Mouse (Mus musculus) liver, embryonic 14.5 days (tissue): Measurements from ENCODE around the gene Pigz. TPM values are rescaled to one million over a fixed set of nuclear protein-coding genes. Genes with fewer than 3 reads are reported as not detected.

Experiments used
- ATAC-seq: fragments of 200-750 bp; cut with Nextera tagmentation; 2 replicates; pipeline ENCODE4 v1.8.0; 2017; ENCODE audit warnings: moderate number of reproducible peaks, mild to moderate bottlenecking, moderate library complexity; ENCODE audit not compliant: insufficient read depth
- DNase-seq, 3 experiments: peaks; one replicate each; pipeline ENCODE4 v3.0.0-alpha.2; 2012 to 2013; ENCODE audit warnings: low read depth in 3 of 3, low spot score in 3 of 3
- H3K27ac ChIP-seq: fragments of 300-500 bp; sonication (generic); 2 replicates; pipeline ENCODE4 v1.5.1; 2014; ENCODE audit warnings: moderate library complexity, mild to moderate bottlenecking, control low read depth, inconsistent platforms
- H3K27me3 ChIP-seq: fragments of 300-500 bp; sonication (generic); 2 replicates; pipeline ENCODE4 v1.6.1; 2014; ENCODE audit warnings: mild to moderate bottlenecking, low read length, moderate library complexity; ENCODE audit not compliant: control insufficient read depth, insufficient read depth
- H3K36me3 ChIP-seq: fragments of 300-500 bp; sonication (generic); replicated peaks from 2 replicates; pipeline ENCODE4 v1.6.1; 2014; ENCODE audit warnings: low read depth; ENCODE audit not compliant: control insufficient read depth, insufficient read depth
- H3K4me1 ChIP-seq, 2 experiments: fragments of 200-500 bp in 1 of 2; fragments of 300-500 bp in 1 of 2; sonication (generic) in 1 of 2; replicated peaks; 2 replicates each; pipeline ENCODE4 v1.6.1; 2012 to 2014; ENCODE audit warnings: antibody characterized with exemption in 1 of 2, inconsistent platforms in 1 of 2, low read length in 1 of 2; ENCODE audit not compliant: control insufficient read depth in 2 of 2, insufficient read depth in 2 of 2
- H3K4me2 ChIP-seq: fragments of 300-500 bp; sonication (generic); 2 replicates; pipeline ENCODE4 v1.6.1; 2014; ENCODE audit warnings: low read depth, mild to moderate bottlenecking, control low read depth, moderate library complexity
- H3K4me3 ChIP-seq, 2 experiments: fragments of 200-500 bp in 1 of 2; fragments of 300-500 bp in 1 of 2; sonication (generic) in 1 of 2; 2 replicates each; pipeline ENCODE4 v1.5.1; 2012 to 2014; ENCODE audit warnings: low read depth in 2 of 2, low read length in 2 of 2, mild to moderate bottlenecking in 2 of 2, control low read depth in 1 of 2, inconsistent platforms in 1 of 2, moderate library complexity in 1 of 2; ENCODE audit not compliant: insufficient read depth in 1 of 2
- H3K9ac ChIP-seq: fragments of 300-500 bp; sonication (generic); replicated peaks from 2 replicates; pipeline ENCODE4 v1.6.1; 2014; ENCODE audit warnings: mild to moderate bottlenecking, control low read depth, moderate library complexity
- H3K9me3 ChIP-seq: fragments of 300-500 bp; sonication (generic); 2 replicates; pipeline ENCODE4 v1.6.1; 2016; ENCODE audit warnings: low read length, mixed read lengths; ENCODE audit not compliant: control insufficient read depth
- CTCF ChIP-seq: IDR thresholded peaks from 2 replicates; pipeline ENCODE4 v1.5.1; 2016; ENCODE audit warnings: antibody characterized with exemption, low read depth, control low read depth
- EP300 ChIP-seq: IDR thresholded peaks from 2 replicates; pipeline ENCODE4 v1.6.1; 2016; ENCODE audit warnings: antibody characterized with exemption, low read depth
- WGBS: fragments of 180-500 bp; shearing (Covaris S2); extraction: QIAGEN DNeasy Blood & Tissue Kit; methylation state at CpG from one replicate; pipeline ENCODE4 v1.1.7; 2014; ENCODE audit not compliant: insufficient replicate concordance; 5-methylcytosine and 5-hydroxymethylcytosine counted together
- microRNA-seq: library from miRNA; unstranded; fragments of <30 nt; microRNA quantifications from one replicate; pipeline ENCODE4, GENCODE M21; 2016
- polyA plus RNA-seq, 2 experiments: library from polyadenylated mRNA; depleted of rRNA in 1 of 2; stranded (reverse) in 1 of 2; unstranded in 1 of 2; fragments of >200 nt; fragmentation: Nextera tagmentation in 1 of 2; extraction: Ambion mirVana in 1 of 2; gene quantifications; 2 replicates each; pipeline versions ENCODE4 v1.2.1 to v1.2.3; 2012 to 2014

The Pigz gene
- polyA plus RNA-seq, 2 experiments: 0.28 to 0.31 TPM

DNA sequence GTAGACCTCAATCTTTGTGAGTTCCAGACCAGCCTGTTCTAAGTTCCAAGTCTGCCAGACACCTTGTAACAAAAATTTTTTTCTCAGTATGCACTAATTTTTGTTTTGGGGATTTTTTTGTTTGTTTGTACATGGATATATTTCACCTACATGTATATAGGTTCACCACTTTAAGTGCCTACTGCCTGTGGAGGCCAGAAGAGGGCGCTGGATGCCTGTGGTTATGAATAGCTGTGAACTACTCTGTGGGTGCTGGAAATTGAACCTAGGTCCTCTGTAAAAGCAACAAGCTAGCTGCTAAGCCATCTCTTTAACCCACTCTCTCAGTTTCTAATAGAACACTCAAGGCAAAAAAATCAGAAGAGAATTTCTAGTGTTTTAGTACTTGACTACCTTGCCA is 58.4 kb downstream of the Pigz start:
- no peaks in the 10 kb centered on the region; a peak in 1 of 4 replicates for H3K4me1 ChIP-seq
- no peak overlapping the region for H3K4me3 ChIP-seq
- H3K9me3 ChIP-seq: no peaks in the 10 kb centered on the region
- no peak overlapping the region for H3K4me2 ChIP-seq
- no peaks in the 10 kb centered on the region for H3K27me3 ChIP-seq
- H3K9ac ChIP-seq: no peak overlapping the region
- peaks cover 11% of the 10 kb centered on the region for H3K36me3 ChIP-seq
- DNase-seq: no peak
- H3K27ac ChIP-seq: no peak overlapping the region
- 36% methylated on average over 1 of the region's 1 CpGs for WGBS
- TF ChIP-seq EP300 (no peak), CTCF (peak; percentile 38; the same call in 1 of the 2 replicates)
- ATAC-seq: no peak

DNA sequence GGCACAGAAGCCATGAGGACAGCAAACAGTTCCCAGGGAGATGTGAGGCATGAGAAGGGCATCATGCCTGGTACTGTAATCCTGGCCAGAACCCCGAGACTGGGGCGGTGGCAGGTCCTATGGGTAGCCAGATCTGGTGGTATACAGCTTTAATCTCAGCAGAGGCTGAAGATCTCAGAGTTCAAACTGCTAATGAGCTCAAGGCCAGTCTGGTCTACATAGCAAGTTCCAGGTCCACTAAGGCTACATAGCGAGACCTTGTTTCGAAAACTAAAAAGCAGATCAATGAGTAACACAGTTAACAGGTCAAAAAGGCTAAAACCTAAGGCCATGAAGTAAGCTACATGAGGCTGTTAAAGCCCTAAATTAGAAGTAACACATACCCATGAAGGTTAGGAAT is 59.5 kb downstream of the Pigz start:
- Histone ChIP-seq H3K9ac (no peak overlapping the region), H3K36me3 (peaks cover 11% of the 10 kb centered on the region), H3K27me3 (no peaks in the 10 kb centered on the region), H3K4me3 (no peak overlapping the region), H3K9me3 (no peaks in the 10 kb centered on the region), H3K27ac (no peak overlapping the region), H3K4me1 (peaks cover 0 to 2% of the 10 kb centered on the region in 2 experiments; a peak in 1 of 4 replicates), H3K4me2 (no peak overlapping the region)
- WGBS: 83% methylated on average over 4 of the region's 4 CpGs
- DNase-seq (no peak), ATAC-seq (no peak)
- TF ChIP-seq EP300 (no peak), CTCF (no peak)

DNA sequence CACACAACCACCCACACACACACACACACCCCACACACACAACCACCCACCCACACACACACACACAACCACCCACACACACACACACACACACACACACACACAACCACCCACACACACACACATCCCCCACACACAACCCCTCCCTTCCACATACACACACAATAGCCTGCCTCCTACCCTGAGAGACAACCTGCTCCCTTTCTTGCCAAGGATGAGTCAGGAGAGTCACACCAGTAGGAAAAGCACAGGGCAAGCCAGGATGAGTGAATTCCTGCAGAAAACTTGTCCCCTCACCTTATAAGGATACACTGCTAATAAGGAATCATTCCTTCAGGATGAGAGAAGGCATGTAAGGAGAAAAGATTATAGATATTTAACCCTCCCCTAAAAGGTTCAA is 60.3 kb downstream of the Pigz start:
- Histone ChIP-seq H3K27me3 (no peaks in the 10 kb centered on the region), H3K27ac (no peak overlapping the region), H3K4me2 (no peak overlapping the region), H3K9me3 (no peaks in the 10 kb centered on the region), H3K4me3 (no peak overlapping the region), H3K9ac (no peak overlapping the region), H3K36me3 (peaks cover 11% of the 10 kb centered on the region), H3K4me1 (peaks cover 0 to 4% of the 10 kb centered on the region in 2 experiments; a peak in 1 of 4 replicates)
- no peak for TF ChIP-seq CTCF
- no peak for TF ChIP-seq EP300
- ATAC-seq (no peak), DNase-seq (no peak)

Small RNAs within 50 kb of the gene (microRNA-seq; reads per million reads assigned to microRNA genes)
- not detected for gene Gm26269

Other genes starting within 250 kb of the Pigz start
- 0.03 and 0.05 TPM in 2 replicates for gene Meltf, start 55.0 kb upstream of the Pigz start, polyA plus RNA-seq (2012; rRNA removed)
- gene Meltf, start 55.0 kb upstream of the Pigz start, polyA plus RNA-seq (2014; fragmentation: Nextera tagmentation; extraction: Ambion mirVana): 0.06 TPM in 1 of 2 replicates, not detected in the other
- gene 0610012G03Rik, start 14.6 kb downstream of the Pigz start, polyA plus RNA-seq (2012; rRNA removed): 21.5 and 23.2 TPM in 2 replicates
- gene 0610012G03Rik, start 14.6 kb downstream of the Pigz start, polyA plus RNA-seq (2014; fragmentation: Nextera tagmentation; extraction: Ambion mirVana): 42.3 and 45.3 TPM in 2 replicates
- gene Ncbp2, start 14.7 kb downstream of the Pigz start, polyA plus RNA-seq (2012; rRNA removed): 10.7 and 25.1 TPM in 2 replicates
- 29.0 and 31.5 TPM in 2 replicates for gene Ncbp2, start 14.7 kb downstream of the Pigz start, polyA plus RNA-seq (2014; fragmentation: Nextera tagmentation; extraction: Ambion mirVana)
- gene Senp5, start 69.4 kb downstream of the Pigz start, polyA plus RNA-seq (2012; rRNA removed): 3.5 and 4.7 TPM in 2 replicates
- 2.9 and 3.4 TPM in 2 replicates for gene Senp5, start 69.4 kb downstream of the Pigz start, polyA plus RNA-seq (2014; fragmentation: Nextera tagmentation; extraction: Ambion mirVana)
- 4.8 and 6.7 TPM in 2 replicates for gene Pak2, start 145.5 kb downstream of the Pigz start, polyA plus RNA-seq (2012; rRNA removed)
- gene Pak2, start 145.5 kb downstream of the Pigz start, polyA plus RNA-seq (2014; fragmentation: Nextera tagmentation; extraction: Ambion mirVana): 9.1 and 9.5 TPM in 2 replicates
- 10.5 and 13.2 TPM in 2 replicates for gene Pigx, start 165.9 kb downstream of the Pigz start, polyA plus RNA-seq (2012; rRNA removed)
- gene Pigx, start 165.9 kb downstream of the Pigz start, polyA plus RNA-seq (2014; fragmentation: Nextera tagmentation; extraction: Ambion mirVana): 25.5 and 28.8 TPM in 2 replicates
- 1.3 and 2.1 TPM in 2 replicates for gene Cep19, start 165.9 kb downstream of the Pigz start, polyA plus RNA-seq (2012; rRNA removed)
- 4.0 and 4.3 TPM in 2 replicates for gene Cep19, start 165.9 kb downstream of the Pigz start, polyA plus RNA-seq (2014; fragmentation: Nextera tagmentation; extraction: Ambion mirVana)
- 11.6 and 13.2 TPM in 2 replicates for gene Nrros, start 231.7 kb downstream of the Pigz start, polyA plus RNA-seq (2012; rRNA removed)
- gene Nrros, start 231.7 kb downstream of the Pigz start, polyA plus RNA-seq (2014; fragmentation: Nextera tagmentation; extraction: Ambion mirVana): 18.8 and 18.9 TPM in 2 replicates
- gene Bex6, start 246.0 kb downstream of the Pigz start, polyA plus RNA-seq (2012; rRNA removed): 0.52 and 0.90 TPM in 2 replicates
- 0.70 and 0.71 TPM in 2 replicates for gene Bex6, start 246.0 kb downstream of the Pigz start, polyA plus RNA-seq (2014; fragmentation: Nextera tagmentation; extraction: Ambion mirVana)